Mouse (Mus musculus): Measurements from ENCODE around the gene Galnt9.

DNA sequence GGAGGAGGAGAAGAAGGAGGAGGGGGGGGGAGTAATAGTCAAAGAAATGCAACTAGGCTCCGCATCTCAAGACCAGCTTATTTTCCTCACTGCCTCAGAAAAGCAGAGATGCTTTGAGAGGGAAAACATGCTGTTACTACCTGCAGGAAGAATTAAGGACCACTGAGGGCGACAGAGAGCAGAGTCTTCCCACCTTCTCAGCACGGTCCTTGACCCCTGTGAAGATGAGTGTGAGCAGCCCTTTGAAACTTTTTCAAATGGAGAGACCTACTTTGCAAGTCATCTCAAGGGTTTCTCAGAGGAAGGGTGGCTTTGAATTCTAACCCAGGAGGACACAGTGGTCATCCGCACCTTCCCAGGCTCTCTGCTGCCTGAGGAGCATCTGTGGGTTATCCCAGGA lies 6.7 kb downstream of the Galnt9 start:
- TF ChIP-seq CTCF (IDR thresholded peaks at IDR 0.05; ENCODE audit: extremely low read depth, insufficient read depth, insufficient read length, insufficient replicate concordance) (no peak), POLR2A (IDR thresholded peaks at IDR 0.05; ENCODE audit: low read depth, low read length) (no peak)

Measured in spleen, adult 2 months (tissue).